Mouse (Mus musculus) bone marrow, adult 2 months (tissue): ENCODE data around the gene Pofut1.

Source experiments
- CTCF ChIP-seq: fragments of 200-500 bp; IDR thresholded peaks from 2 replicates; pipeline ENCODE4 v1.5.1; 2011; ENCODE audit warnings: low read length, control low read depth; ENCODE audit not compliant: control insufficient read depth, insufficient read depth
- POLR2A ChIP-seq: fragments of 200-500 bp; IDR thresholded peaks from 2 replicates; pipeline ENCODE4 v1.6.1; 2011; ENCODE audit warnings: low read depth, mild to moderate bottlenecking, control low read depth, low read length, borderline replicate concordance; ENCODE audit not compliant: control insufficient read depth

DNA sequence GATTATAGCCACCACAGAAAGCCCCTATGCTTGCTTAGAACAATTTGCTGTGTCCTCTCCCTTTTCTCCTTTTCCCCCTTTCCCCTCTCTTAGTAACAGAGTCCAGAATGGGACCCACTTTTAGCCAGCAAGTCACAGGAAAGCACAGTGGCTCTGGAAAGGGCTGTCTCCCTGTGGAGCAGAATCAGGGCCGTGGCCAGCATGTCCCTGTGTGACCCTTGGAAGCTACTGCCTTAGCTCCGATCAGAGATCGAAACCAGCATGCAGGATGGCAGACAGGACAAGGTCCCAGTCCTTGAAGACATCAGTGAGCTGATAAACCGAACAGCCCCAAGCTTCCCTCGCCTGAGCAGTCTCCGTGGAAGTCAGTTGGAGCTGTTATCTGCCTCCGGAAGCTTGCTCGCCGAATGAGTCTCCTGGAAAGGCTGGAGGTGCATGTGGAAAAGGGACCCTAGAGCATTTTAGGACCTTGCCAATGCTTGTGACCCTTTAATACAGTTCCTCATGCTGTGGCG lies 23.4 kb upstream of the Pofut1 start:
- TF ChIP-seq CTCF: no peak
- TF ChIP-seq POLR2A: no peak
